Mouse (Mus musculus): ENCODE data around the gene Pate2.
A peak's percentile ranks its signal among the peaks of the same experiment; 100 is the strongest.
"Not testable (repeated sequence)": the region's sequence is repeated elsewhere in the genome, so short reads cannot be mapped to it uniquely, and the experiment has no call there.

Gene Pate2

GRCm38 (mm10) chr9:35556494-35557102 is 13.5 kb upstream of the Pate2 start:
- DNase-seq (ENCODE audit: low read depth, low spot score) = no peak

- DNase-seq (ENCODE audit: low read depth, low spot score) = peak; percentile 63
Observed at GRCm38 (mm10) chr9:35558257-35559008, 11.7 kb upstream of the Pate2 start, which contains the start of the genes Ddx25 and Pus3. Gene Ddx25, minus strand, starts transcription at chr9:35558528. Gene Pus3, plus strand, starts transcription at chr9:35558595.

GRCm38 (mm10) chr9:35559009-35559890 is 10.8 kb upstream of the Pate2 start:
- DNase-seq (ENCODE audit: low read depth, low spot score) = peak; percentile 89

GRCm38 (mm10) chr9:35561076-35561475 is 9.0 kb upstream of the Pate2 start:
- no peak for DNase-seq (ENCODE audit: low read depth, low spot score)

GRCm38 (mm10) chr9:35561583-35561982 is 8.5 kb upstream of the Pate2 start:
- no peak for DNase-seq (ENCODE audit: low read depth, low spot score)

GRCm38 (mm10) chr9:35564536-35565240 is 5.4 kb upstream of the Pate2 start:
- DNase-seq (ENCODE audit: low read depth, low spot score) = no peak

- no peak for DNase-seq (ENCODE audit: low read depth, low spot score)
Observed at GRCm38 (mm10) chr9:35567995-35568394, 2.1 kb upstream of the Pate2 start.

GRCm38 (mm10) chr9:35570663-35571062 is 579 bp downstream of the Pate2 start:
- no peak for DNase-seq (ENCODE audit: low read depth, low spot score)

GRCm38 (mm10) chr9:35574416-35574815 is 4.3 kb downstream of the Pate2 start:
- no peak for DNase-seq (ENCODE audit: low read depth, low spot score)

GRCm38 (mm10) chr9:35587674-35588073 is 17.6 kb downstream of the Pate2 start:
- DNase-seq (ENCODE audit: low read depth, low spot score) = no peak

- peak; percentile 22 for DNase-seq (ENCODE audit: low read depth, low spot score)
Observed at GRCm38 (mm10) chr9:35592903-35593302, 22.8 kb downstream of the Pate2 start.

- no peak for DNase-seq (ENCODE audit: low read depth, low spot score)
Observed at GRCm38 (mm10) chr9:35607647-35608405, 37.7 kb downstream of the Pate2 start.

- no peak for DNase-seq (ENCODE audit: low read depth, low spot score)
Observed at GRCm38 (mm10) chr9:35611841-35612240, 41.8 kb downstream of the Pate2 start, which contains the start of gene Pate4. Gene Pate4, minus strand, starts transcription at chr9:35611941.

- no peak for DNase-seq (ENCODE audit: low read depth, low spot score)
Observed at GRCm38 (mm10) chr9:35614005-35614404, 43.9 kb downstream of the Pate2 start.

- not testable (repeated sequence) for DNase-seq (ENCODE audit: low read depth, low spot score)
Observed at GRCm38 (mm10) chr9:35616784-35617183, 46.7 kb downstream of the Pate2 start.

GRCm38 (mm10) chr9:35632981-35633380 is 62.9 kb downstream of the Pate2 start:
- DNase-seq (ENCODE audit: low read depth, low spot score) = no peak

GRCm38 (mm10) chr9:35648102-35648501 is 78.0 kb downstream of the Pate2 start, which contains the start of gene Pate3:
Gene Pate3, minus strand, starts transcription at chr9:35648202.
- no peak for DNase-seq (ENCODE audit: low read depth, low spot score)

- DNase-seq (ENCODE audit: low read depth, low spot score) = no peak
Observed at GRCm38 (mm10) chr9:35673557-35673956, 103.5 kb downstream of the Pate2 start.

- no peak for DNase-seq (ENCODE audit: low read depth, low spot score)
Observed at GRCm38 (mm10) chr9:35687013-35687412, 116.9 kb downstream of the Pate2 start, which contains the start of gene Pate1. Gene Pate1, minus strand, starts transcription at chr9:35687390.

GRCm38 (mm10) chr9:35691924-35692323 is 121.8 kb downstream of the Pate2 start:
- no peak for DNase-seq (ENCODE audit: low read depth, low spot score)
